In genomic region chr17:50580416-50580815, GRCm38 (mm10) we compare ENCODE assay signal across 26 mouse cellular contexts.
DNase-seq lines count a peak whose midpoint lies in the region; ATAC-seq lines count a peak whose summit lies in the region.
"Had no signal": no experiment of that assay in that cellular context is flagged by ENCODE, and none has a peak within 500 bp of the region (broad histone marks: within the 10 kb centered on the region; RNA-seq: fewer than 3 reads in every experiment).

No protein-coding gene starts in this region.

- ATAC-seq in inflammation-experienced regulatory T-cells, adult 6 months: peak; percentile 90
- no peak for ATAC-seq in midbrain, embryonic 14.5 days (ENCODE audit: low FRiP score, low TSS enrichment)
- ATAC-seq: forebrain, embryonic 16.5 days; intestine, embryonic 15.5 days; liver, embryonic 12.5 days; midbrain, embryonic 16.5 days; Patski had no signal

- H3K27ac ChIP-seq in midbrain, embryonic 14.5 days (replicated peaks; ENCODE audit: low read depth, low read length): no peak overlapping the region
- H3K27ac ChIP-seq: embryonic facial prominence, embryonic 15.5 days; heart, embryonic 15.5 days; hindbrain, embryonic 14.5 days; intestine, embryonic 15.5 days; kidney, embryonic 15.5 days; limb, embryonic 13.5 days; liver, embryonic 12.5 days had no signal

- H3K4me3 ChIP-seq in midbrain, embryonic 14.5 days (replicated peaks; ENCODE audit: low read depth, low read length): no peak overlapping the region
- H3K4me3 ChIP-seq: embryonic facial prominence, embryonic 15.5 days; heart, embryonic 15.5 days; intestine, embryonic 15.5 days; kidney, embryonic 15.5 days; limb, embryonic 13.5 days; liver, embryonic 12.5 days had no signal

- DNase-seq in CD4-positive helper T cell, adult 2 months (ENCODE audit: low read depth, low spot score): peak; percentile 53
- DNase-seq in T-cell, adult 2 months (ENCODE audit: low spot score): peak; percentile 10
- DNase-seq in splenic B cell, adult 2 months (ENCODE audit: low read depth, low spot score): peak; percentile 39
- DNase-seq in cerebellum, postnatal 10 days: no peak
- no peak for DNase-seq in midbrain, embryonic 14.5 days
- DNase-seq in urinary bladder, postnatal 36 days (ENCODE audit: low spot score in 2 of 2): no peak
- DNase-seq: adrenal gland, postnatal 10 days; cerebellum, adult 18-20 months; cerebellum, postnatal 36 days; gastrocnemius, postnatal 36 days; heart, postnatal 36 days; kidney, postnatal 4 days; layer of hippocampus, adult 9-11 months; lung, embryonic 14.5 days had no signal

- no peak overlapping the region for H3K9ac ChIP-seq in midbrain, embryonic 14.5 days (replicated peaks; ENCODE audit: low read length)
- H3K9ac ChIP-seq: embryonic facial prominence, embryonic 15.5 days; heart, embryonic 15.5 days; hindbrain, embryonic 14.5 days; intestine, embryonic 15.5 days; kidney, embryonic 15.5 days; limb, embryonic 13.5 days; liver, embryonic 12.5 days; lung, embryonic 14.5 days had no signal

- no peak overlapping the region for H3K4me2 ChIP-seq in midbrain, embryonic 14.5 days (ENCODE audit: low read length)
- H3K4me2 ChIP-seq: embryonic facial prominence, embryonic 15.5 days; heart, embryonic 15.5 days; hindbrain, embryonic 14.5 days; intestine, embryonic 15.5 days; kidney, embryonic 15.5 days; limb, embryonic 13.5 days; liver, embryonic 12.5 days; lung, embryonic 14.5 days had no signal

- no peaks in the 10 kb centered on the region for H3K9me3 ChIP-seq in midbrain, embryonic 14.5 days (ENCODE audit: control insufficient read depth, low read length)
- H3K9me3 ChIP-seq: embryonic facial prominence, embryonic 15.5 days; heart, embryonic 15.5 days; intestine, embryonic 15.5 days; kidney, embryonic 15.5 days; limb, embryonic 13.5 days; liver, embryonic 12.5 days had no signal

- no peaks in the 10 kb centered on the region for H3K4me1 ChIP-seq in midbrain, embryonic 14.5 days (ENCODE audit: control insufficient read depth, insufficient read depth, low read length)
- H3K4me1 ChIP-seq: embryonic facial prominence, embryonic 15.5 days; heart, embryonic 15.5 days; intestine, embryonic 15.5 days; kidney, embryonic 15.5 days; limb, embryonic 13.5 days; liver, embryonic 12.5 days had no signal

- 92% methylated on average over 3 of the region's 3 CpGs for WGBS in midbrain, embryonic 14.5 days

- H3K27me3 ChIP-seq in splenic B cell, adult 2 months (ENCODE audit: control insufficient read depth, insufficient read depth, low read length, poor library complexity, severe bottlenecking): no peaks in the 10 kb centered on the region
- H3K27me3 ChIP-seq in midbrain, embryonic 14.5 days (ENCODE audit: control insufficient read depth, insufficient read depth, low read length): no peaks in the 10 kb centered on the region
- H3K27me3 ChIP-seq: embryonic facial prominence, embryonic 15.5 days; heart, embryonic 15.5 days; intestine, embryonic 15.5 days; kidney, embryonic 15.5 days; limb, embryonic 13.5 days; liver, embryonic 12.5 days had no signal

- H3K36me3 ChIP-seq in splenic B cell, adult 2 months (ENCODE audit: control insufficient read depth, insufficient read depth, low read length, poor library complexity, severe bottlenecking): no peaks in the 10 kb centered on the region
- H3K36me3 ChIP-seq in midbrain, embryonic 14.5 days (ENCODE audit: control insufficient read depth, insufficient read depth, low read length): no peaks in the 10 kb centered on the region
- H3K36me3 ChIP-seq: embryonic facial prominence, embryonic 15.5 days; G1E; heart, embryonic 15.5 days; intestine, embryonic 15.5 days; kidney, embryonic 15.5 days; limb, embryonic 13.5 days; liver, embryonic 12.5 days had no signal

Comparison
In these comparisons a context has a peak if more than half of its experiments do, and no peak if none do; other contexts are left out.
1. DNase-seq: peak in CD4-positive helper T cell, adult 2 months (single experiment), T-cell, adult 2 months (single experiment) and splenic B cell, adult 2 months (single experiment); none in cerebellum, postnatal 10 days (0 of 2), midbrain, embryonic 14.5 days (single experiment) and urinary bladder, postnatal 36 days (0 of 2).